Mouse (Mus musculus) midbrain, embryonic 14.5 days (tissue): ENCODE data around the gene Olfr661. TPM values are rescaled to one million over a fixed set of nuclear protein-coding genes. Genes with fewer than 3 reads are reported as not detected.

ENCODE experiments used
- ATAC-seq: fragments of 200-750 bp; cut with Nextera tagmentation; 2 replicates; pipeline ENCODE4 v1.8.0; 2017; ENCODE audit warnings: moderate number of reproducible peaks, moderate library complexity; ENCODE audit not compliant: low FRiP score, low TSS enrichment
- DNase-seq: peaks from one replicate; pipeline ENCODE4 v3.0.0-alpha.2; 2015
- H3K27ac ChIP-seq: fragments of 300-500 bp; sonication (generic); replicated peaks from 2 replicates; pipeline ENCODE4 v1.5.1; 2014; ENCODE audit warnings: mild to moderate bottlenecking, low read depth, low read length, moderate library complexity
- H3K27me3 ChIP-seq: fragments of 300-500 bp; sonication (generic); 2 replicates; pipeline ENCODE4 v1.6.1; 2014; ENCODE audit warnings: low read length, control low read depth, mixed read lengths; ENCODE audit not compliant: control insufficient read depth, insufficient read depth
- H3K36me3 ChIP-seq: fragments of 300-500 bp; sonication (generic); 2 replicates; pipeline ENCODE4 v1.6.1; 2014; ENCODE audit warnings: low read length, control low read depth; ENCODE audit not compliant: control insufficient read depth, insufficient read depth
- H3K4me1 ChIP-seq: fragments of 300-500 bp; sonication (generic); 2 replicates; pipeline ENCODE4 v1.6.1; 2014; ENCODE audit warnings: mild to moderate bottlenecking, antibody characterized with exemption, low read length, control low read depth; ENCODE audit not compliant: control insufficient read depth, insufficient read depth
- H3K4me2 ChIP-seq: fragments of 300-500 bp; sonication (generic); 2 replicates; pipeline ENCODE4 v1.6.1; 2014; ENCODE audit warnings: mild to moderate bottlenecking, low read length, moderate library complexity
- H3K4me3 ChIP-seq: fragments of 300-500 bp; sonication (generic); replicated peaks from 2 replicates; pipeline ENCODE4 v1.5.1; 2014; ENCODE audit warnings: low read depth, low read length
- H3K9ac ChIP-seq: fragments of 300-500 bp; sonication (generic); replicated peaks from 2 replicates; pipeline ENCODE4 v1.6.1; 2014; ENCODE audit warnings: mild to moderate bottlenecking, low read length, moderate library complexity
- H3K9me3 ChIP-seq: fragments of 300-500 bp; sonication (generic); 2 replicates; pipeline ENCODE4 v1.6.1; 2016; ENCODE audit warnings: low read length, control low read depth, mixed read lengths; ENCODE audit not compliant: control insufficient read depth
- WGBS: fragments of 180-500 bp; shearing (Covaris S2); extraction: QIAGEN DNeasy Blood & Tissue Kit; methylation state at CpG from one replicate; pipeline ENCODE4 v1.1.7; 2014; 5-methylcytosine and 5-hydroxymethylcytosine counted together
- polyA plus RNA-seq: library from polyadenylated mRNA; unstranded; fragments of >200 nt; fragmentation: Nextera tagmentation; extraction: Ambion mirVana; gene quantifications from 2 replicates; pipeline ENCODE4 v1.2.1, GENCODE M21; 2014

Gene Olfr661
- polyA plus RNA-seq: not detected in 2 replicates

- H3K4me2 ChIP-seq: no peak within 1 kb of the TSS
- H3K9ac ChIP-seq: no peak within 1 kb of the TSS
- no peak for ATAC-seq
- no peak within 1 kb of the TSS for H3K4me3 ChIP-seq
- H3K27me3 ChIP-seq: no peaks in the 10 kb centered on the region
- no peak for DNase-seq
- no peak within 1 kb of the TSS for H3K27ac ChIP-seq
- no peaks in the 10 kb centered on the region for H3K36me3 ChIP-seq
- 93% methylated on average over 2 of the region's 2 CpGs for WGBS
- no peaks in the 10 kb centered on the region for H3K4me1 ChIP-seq
- no peaks in the 10 kb centered on the region for H3K9me3 ChIP-seq
Measured at GRCm38 (mm10) chr7:104686201-104686600, at the start of gene Olfr661. Gene Olfr661 (plus strand): TSS chr7:104686501.

GRCm38 (mm10) chr7:104646841-104647482 is 39.3 kb upstream of the Olfr661 start, which contains the start of gene Olfr658:
Gene Olfr658 (minus strand): TSS chr7:104647305.
- DNase-seq (peak; percentile 73), ATAC-seq (peak; percentile 81)
- Histone ChIP-seq H3K4me1 (peaks cover 3% of the 10 kb centered on the region; the same call in 1 of the 2 replicates), H3K9me3 (no peaks in the 10 kb centered on the region), H3K27ac (no peak within 1 kb of the TSS), H3K27me3 (no peaks in the 10 kb centered on the region), H3K9ac (no peak within 1 kb of the TSS), H3K4me2 (peak within 1 kb of the TSS; percentile 50), H3K4me3 (peak within 1 kb of the TSS; percentile 25), H3K36me3 (no peaks in the 10 kb centered on the region)
- 28% methylated on average over 21 of the region's 22 CpGs for WGBS

GRCm38 (mm10) chr7:104666453-104666852 is 19.8 kb upstream of the Olfr661 start, which contains the start of gene Olfr659:
Gene Olfr659 (plus strand): TSS chr7:104666753.
- DNase-seq (no peak), ATAC-seq (no peak)
- no peak within 1 kb of the TSS for H3K27ac ChIP-seq
- no peak within 1 kb of the TSS for H3K4me3 ChIP-seq
- H3K9ac ChIP-seq: no peak within 1 kb of the TSS
- H3K4me2 ChIP-seq: no peak within 1 kb of the TSS
- no peaks in the 10 kb centered on the region for H3K9me3 ChIP-seq
- H3K27me3 ChIP-seq: no peaks in the 10 kb centered on the region
- H3K4me1 ChIP-seq: no peaks in the 10 kb centered on the region
- no peaks in the 10 kb centered on the region for H3K36me3 ChIP-seq
- WGBS: 92% methylated on average over 3 of the region's 3 CpGs

Other genes starting within 250 kb of the Olfr661 start
- gene Trim30a, start 221.3 kb upstream of the Olfr661 start, polyA plus RNA-seq: 0.18 and 2.0 TPM in 2 replicates
- gene Trim30d, start 178.7 kb upstream of the Olfr661 start, polyA plus RNA-seq: 0.19 and 0.66 TPM in 2 replicates
- not detected in 2 replicates for gene Olfr651, start 136.4 kb upstream of the Olfr661 start, polyA plus RNA-seq
- gene Olfr652, start 125.6 kb upstream of the Olfr661 start, polyA plus RNA-seq: not detected in 2 replicates
- not detected in 2 replicates for gene Olfr653, start 109.2 kb upstream of the Olfr661 start, polyA plus RNA-seq
- gene Olfr654, start 99.5 kb upstream of the Olfr661 start, polyA plus RNA-seq: not detected in 2 replicates
- gene Olfr655, start 84.7 kb upstream of the Olfr661 start, polyA plus RNA-seq: not detected in 2 replicates
- not detected in 2 replicates for gene Olfr656, start 72.5 kb upstream of the Olfr661 start, polyA plus RNA-seq
- not detected in 2 replicates for gene Olfr657, start 61.7 kb upstream of the Olfr661 start, polyA plus RNA-seq
- 0.21 and 0.24 TPM in 2 replicates for gene Olfr658, start 39.2 kb upstream of the Olfr661 start, polyA plus RNA-seq
- not detected in 2 replicates for gene Olfr659, start 19.7 kb upstream of the Olfr661 start, polyA plus RNA-seq
- gene Usp17le, start 91.0 kb downstream of the Olfr661 start, polyA plus RNA-seq: not detected in 2 replicates
- gene Usp17lb, start 156.1 kb downstream of the Olfr661 start, polyA plus RNA-seq: not detected in 2 replicates
- gene Usp17la, start 170.5 kb downstream of the Olfr661 start, polyA plus RNA-seq: not detected in 2 replicates
- not detected in 2 replicates for gene Olfr665, start 191.5 kb downstream of the Olfr661 start, polyA plus RNA-seq
- not detected in 2 replicates for gene Olfr666, start 209.5 kb downstream of the Olfr661 start, polyA plus RNA-seq
- not detected in 2 replicates for gene Olfr667, start 235.0 kb downstream of the Olfr661 start, polyA plus RNA-seq
- not detected in 2 replicates for gene Olfr668, start 241.6 kb downstream of the Olfr661 start, polyA plus RNA-seq
- gene Olfr669, start 247.7 kb downstream of the Olfr661 start, polyA plus RNA-seq: not detected in 2 replicates